Mouse (Mus musculus): ENCODE measurements around the gene Asic4. TPM values are rescaled to one million over a fixed set of nuclear protein-coding genes. Genes with fewer than 3 reads are reported as not detected.

The Asic4 gene
- total and polyA plus RNA-seq, 3 experiments, result 0.18 to 0.19 TPM; not detected in 1

DNA sequence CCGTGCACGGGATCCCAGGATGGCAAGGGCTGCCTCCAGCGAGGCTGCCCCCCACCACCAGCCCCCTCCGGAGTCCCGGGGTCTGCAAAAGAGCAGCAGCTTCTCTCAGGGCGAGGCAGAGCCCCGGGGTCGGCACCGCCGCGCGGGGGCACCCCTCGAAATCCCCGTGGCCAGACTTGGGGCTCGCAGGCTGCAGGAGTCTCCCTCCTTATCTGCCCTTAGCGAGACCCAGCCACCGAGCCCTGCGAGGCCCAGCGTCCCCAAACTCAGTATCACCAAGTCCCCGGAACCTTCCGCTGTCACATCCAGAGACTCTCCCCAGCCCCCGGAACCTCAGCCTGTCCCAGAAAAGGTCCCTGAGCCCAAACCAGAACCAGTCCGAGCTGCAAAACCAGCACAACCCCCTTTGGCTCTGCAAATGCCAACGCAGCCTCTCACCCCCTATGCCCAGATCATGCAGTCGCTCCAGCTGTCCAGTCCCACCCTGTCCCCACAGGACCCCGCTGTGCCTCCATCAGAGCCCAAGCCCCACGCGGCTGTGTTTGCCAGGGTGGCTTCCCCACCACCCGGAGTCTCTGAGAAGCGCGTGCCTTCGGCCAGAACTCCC, 27.9 kb upstream of the Asic4 start:
- no peak overlapping the region for H3K9ac ChIP-seq (ENCODE audit: control insufficient read depth, low read depth, low read length, poor library complexity, severe bottlenecking)
- no peak for DNase-seq (ENCODE audit: low read depth, low spot score)

DNA sequence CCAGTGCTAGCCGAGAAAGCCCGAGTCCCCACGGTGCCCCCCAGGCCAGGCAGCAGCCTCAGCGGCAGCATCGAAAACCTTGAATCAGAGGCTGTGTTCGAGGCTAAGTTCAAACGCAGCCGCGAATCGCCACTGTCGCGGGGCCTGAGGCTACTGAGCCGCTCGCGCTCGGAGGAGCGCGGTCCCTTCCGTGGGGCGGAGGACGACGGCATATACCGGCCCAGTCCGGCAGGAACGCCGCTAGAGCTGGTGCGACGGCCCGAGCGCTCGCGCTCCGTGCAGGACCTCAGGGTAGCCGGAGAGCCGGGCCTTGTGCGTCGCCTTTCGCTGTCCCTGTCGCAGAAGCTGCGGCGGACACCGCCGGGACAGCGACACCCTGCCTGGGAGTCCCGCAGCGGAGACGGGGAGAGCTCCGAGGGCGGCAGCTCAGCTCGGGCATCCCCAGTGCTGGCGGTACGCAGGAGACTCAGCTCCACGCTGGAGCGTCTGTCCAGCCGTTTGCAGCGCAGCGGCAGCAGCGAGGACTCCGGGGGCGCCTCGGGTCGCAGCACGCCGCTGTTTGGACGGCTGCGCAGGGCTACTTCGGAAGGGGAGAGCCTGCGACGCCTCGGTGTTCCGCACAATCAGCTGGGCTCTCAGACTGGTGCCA, 27.3 kb upstream of the Asic4 start:
- Histone ChIP-seq H3K4me3 (ENCODE audit: control insufficient read depth in 1 of 2, insufficient read depth in 1 of 2, low read depth in 2 of 2, low read length in 2 of 2) (no peak overlapping the region), H3K9ac (ENCODE audit: control insufficient read depth, low read depth, low read length, poor library complexity, severe bottlenecking) (no peak overlapping the region), H3K79me2 (ENCODE audit: control insufficient read depth, insufficient read depth, low read length, poor library complexity) (no peaks in the 10 kb centered on the region), H3K27ac (ENCODE audit: control insufficient read depth, low read depth, low read length) (no peak overlapping the region), H3K27me3 (ENCODE audit: control insufficient read depth in 1 of 2, insufficient read depth in 2 of 2, low read length in 2 of 2) (no peaks in the 10 kb centered on the region), H3K36me3 (ENCODE audit: control insufficient read depth in 1 of 2, insufficient read depth in 2 of 2, low read length in 2 of 2) (no peaks in the 10 kb centered on the region), H3K9me3 (replicated peaks; ENCODE audit: insufficient read depth, low read length) (no peaks in the 10 kb centered on the region), H3K4me1 (ENCODE audit: control insufficient read depth in 1 of 2, insufficient read depth in 2 of 2, low read length in 2 of 2) (0 out of 4 replicates have a peak, but pooled peaks cover 0 to 2% of the 10 kb centered on the region in 2 experiments)
- TF ChIP-seq ELF1 (IDR thresholded peaks at IDR 0.05; ENCODE audit: low read depth, low read length) (no peak), CTCF (IDR thresholded peaks at IDR 0.05 in 2 of 3, conservative IDR thresholded peaks at IDR 0.05 in 1 of 3; ENCODE audit: control insufficient read depth in 1 of 3, insufficient read depth in 1 of 3, low read depth in 2 of 3, low read length in 3 of 3, poor library complexity in 1 of 3, severe bottlenecking in 1 of 3) (no peak), ETS1 (IDR thresholded peaks at IDR 0.05; ENCODE audit: low read depth, low read length) (no peak), USF2 (IDR thresholded peaks at IDR 0.05; ENCODE audit: borderline replicate concordance in 1 of 2, insufficient read depth in 1 of 2, low read depth in 1 of 2, low read length in 2 of 2) (no peak), MAX (IDR thresholded peaks at IDR 0.05; ENCODE audit: low read length) (no peak), NELFE (IDR thresholded peaks at IDR 0.05; ENCODE audit: low read depth, low read length) (no peak), CHD1 (IDR thresholded peaks at IDR 0.05; ENCODE audit: low read depth, low read length) (no peak), UBTF (IDR thresholded peaks at IDR 0.05; ENCODE audit: borderline replicate concordance, insufficient read depth, low read depth, low read length) (no peak)
- no peak for DNase-seq (ENCODE audit: low read depth, low spot score)

More for the DNA sequence above, 27.9 kb upstream of the Asic4 start:
- Histone ChIP-seq H3K9me3 (replicated peaks; ENCODE audit: insufficient read depth, low read length) (no peaks in the 10 kb centered on the region), H3K4me3 (ENCODE audit: control insufficient read depth in 1 of 2, insufficient read depth in 1 of 2, low read depth in 2 of 2, low read length in 2 of 2) (no peak overlapping the region), H3K36me3 (ENCODE audit: control insufficient read depth in 1 of 2, insufficient read depth in 2 of 2, low read length in 2 of 2) (no peaks in the 10 kb centered on the region), H3K4me1 (ENCODE audit: control insufficient read depth in 1 of 2, insufficient read depth in 2 of 2, low read length in 2 of 2) (0 out of 4 replicates have a peak, but pooled peaks cover 0 to 2% of the 10 kb centered on the region in 2 experiments), H3K27me3 (ENCODE audit: control insufficient read depth in 1 of 2, insufficient read depth in 2 of 2, low read length in 2 of 2) (no peaks in the 10 kb centered on the region), H3K79me2 (ENCODE audit: control insufficient read depth, insufficient read depth, low read length, poor library complexity) (no peaks in the 10 kb centered on the region), H3K27ac (ENCODE audit: control insufficient read depth, low read depth, low read length) (no peak overlapping the region)
- TF ChIP-seq ZNF384 (IDR thresholded peaks at IDR 0.05; ENCODE audit: low read depth, low read length) (no peak), GATA1 (IDR thresholded peaks at IDR 0.05; ENCODE audit: low read depth, low read length) (no peak), MAFK (IDR thresholded peaks at IDR 0.05; ENCODE audit: borderline replicate concordance, low read depth, low read length) (no peak), SIN3A (IDR thresholded peaks at IDR 0.05; ENCODE audit: low read length) (no peak), USF1 (IDR thresholded peaks at IDR 0.05; ENCODE audit: low read depth, low read length) (no peak), EP300 (IDR thresholded peaks at IDR 0.05; ENCODE audit: low read depth in 1 of 2, low read length in 2 of 2) (no peak), ELF1 (IDR thresholded peaks at IDR 0.05; ENCODE audit: low read depth, low read length) (no peak), UBTF (IDR thresholded peaks at IDR 0.05; ENCODE audit: borderline replicate concordance, insufficient read depth, low read depth, low read length) (no peak), JUND (IDR thresholded peaks at IDR 0.05; ENCODE audit: low read depth, low read length) (no peak), POLR2AphosphoS2 (IDR thresholded peaks at IDR 0.05; ENCODE audit: low read length) (no peak), ETS1 (IDR thresholded peaks at IDR 0.05; ENCODE audit: low read depth, low read length) (no peak), CHD1 (IDR thresholded peaks at IDR 0.05; ENCODE audit: low read depth, low read length) (no peak), SMC3 (IDR thresholded peaks at IDR 0.05; ENCODE audit: low read depth, low read length) (no peak), ZC3H11A (IDR thresholded peaks at IDR 0.05; ENCODE audit: low read depth, low read length) (no peak), USF2 (IDR thresholded peaks at IDR 0.05; ENCODE audit: borderline replicate concordance in 1 of 2, insufficient read depth in 1 of 2, low read depth in 1 of 2, low read length in 2 of 2) (no peak)

Data from MEL (cell line).